Comparison of ENCODE assay signal across 18 mouse cellular contexts in the genomic region with DNA sequence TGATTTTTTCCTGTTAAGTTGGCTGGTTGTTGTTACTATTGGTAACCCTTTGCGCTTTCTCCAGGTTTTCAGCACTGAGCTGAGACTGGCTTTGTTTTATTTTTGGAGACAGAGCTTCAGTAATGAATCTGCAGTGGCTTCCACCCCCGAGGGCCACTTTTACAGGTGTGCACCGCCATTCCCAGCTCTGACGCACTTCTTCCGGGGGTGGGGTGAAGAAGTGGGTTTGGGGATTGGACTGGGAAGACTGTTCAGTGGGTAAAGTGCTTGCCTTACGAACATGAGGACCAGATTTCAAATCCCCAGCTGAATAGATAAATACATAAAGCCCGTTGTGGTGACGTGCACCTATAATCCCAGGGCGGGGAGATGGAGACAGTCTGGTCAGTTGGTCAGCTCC. TPM values are rescaled to one million over a fixed set of nuclear protein-coding genes. Genes with fewer than 3 reads are reported as not detected.
DNase-seq lines count a peak whose midpoint lies in the region; ATAC-seq and TF ChIP-seq lines count a peak whose summit lies in the region.
"Had no signal": no experiment of that assay in that cellular context is flagged by ENCODE, and none has a peak within 500 bp of the region (broad histone marks: within the 10 kb centered on the region; RNA-seq: fewer than 3 reads in every experiment).

No protein-coding gene starts in this region.

- H3K4me1 ChIP-seq in lung, embryonic 14.5 days (ENCODE audit: insufficient read depth): peaks cover 5% of the 10 kb centered on the region; the same call in 1 of the 2 replicates
- peaks cover 7% of the 10 kb centered on the region for H3K4me1 ChIP-seq in lung, adult 2 months (ENCODE audit: control insufficient read depth, insufficient read depth, low read length)
- H3K4me1 ChIP-seq in midbrain, embryonic 13.5 days (replicated peaks): peaks cover 10% of the 10 kb centered on the region
- no peaks in the 10 kb centered on the region for H3K4me1 ChIP-seq in midbrain, embryonic 14.5 days (ENCODE audit: control insufficient read depth, insufficient read depth, low read length)
- peaks cover 15% of the 10 kb centered on the region for H3K4me1 ChIP-seq in stomach, embryonic 15.5 days
- peaks cover 3% of the 10 kb centered on the region; the same call in 1 of the 2 replicates for H3K4me1 ChIP-seq in stomach, postnatal 0 days (replicated peaks; ENCODE audit: control insufficient read depth, insufficient read depth)

- no peak for DNase-seq in lung, embryonic 14.5 days
- no peak for DNase-seq in lung, adult 2 months
- DNase-seq in midbrain, embryonic 14.5 days: no peak
- DNase-seq in stomach, postnatal 0 days (ENCODE audit: low spot score): no peak
- DNase-seq in testis, postnatal 14 days (ENCODE audit: low spot score): no peak
- DNase-seq: adrenal gland, adult 2 months; adrenal gland, postnatal 25 days; cerebellum, adult 2 months; cerebellum, postnatal 10 days; gastrocnemius, postnatal 36 days; heart, adult 18-20 months; heart, postnatal 10 days had no signal

- no peak for TF ChIP-seq EP300 in stomach, postnatal 0 days (optimal IDR thresholded peaks at IDR 0.05)

- no peak for ATAC-seq in lung, embryonic 14.5 days (ENCODE audit: insufficient read depth)
- ATAC-seq in midbrain, embryonic 13.5 days: 0 out of 2 replicates have a peak, but pooled peaks have one; percentile 30
- no peak for ATAC-seq in midbrain, embryonic 14.5 days (ENCODE audit: low FRiP score, low TSS enrichment)
- ATAC-seq in stomach, embryonic 15.5 days (ENCODE audit: insufficient read depth, low FRiP score, low read depth): no peak
- ATAC-seq in stomach, postnatal 0 days (ENCODE audit: low FRiP score, low TSS enrichment): no peak
- ATAC-seq: forebrain, embryonic 14.5 days had no signal

- no peaks in the 10 kb centered on the region for H3K27me3 ChIP-seq in lung, embryonic 14.5 days (ENCODE audit: insufficient read depth, low read length)
- no peaks in the 10 kb centered on the region for H3K27me3 ChIP-seq in midbrain, embryonic 13.5 days
- no peaks in the 10 kb centered on the region for H3K27me3 ChIP-seq in midbrain, embryonic 14.5 days (ENCODE audit: control insufficient read depth, insufficient read depth, low read length)
- H3K27me3 ChIP-seq in stomach, embryonic 15.5 days (replicated peaks): no peaks in the 10 kb centered on the region
- H3K27me3 ChIP-seq in stomach, postnatal 0 days (ENCODE audit: control insufficient read depth, insufficient read depth, low read length): no peaks in the 10 kb centered on the region
- H3K27me3 ChIP-seq: hindbrain, embryonic 13.5 days had no signal

- H3K4me3 ChIP-seq in lung, embryonic 14.5 days (ENCODE audit: low read depth, low read length): no peak overlapping the region
- no peak overlapping the region for H3K4me3 ChIP-seq in lung, adult 2 months (replicated peaks; ENCODE audit: extremely low read depth, low read depth, low read length)
- H3K4me3 ChIP-seq in midbrain, embryonic 13.5 days (replicated peaks): no peak overlapping the region
- H3K4me3 ChIP-seq in midbrain, embryonic 14.5 days (replicated peaks; ENCODE audit: low read depth, low read length): no peak overlapping the region
- no peak overlapping the region for H3K4me3 ChIP-seq in stomach, embryonic 15.5 days (replicated peaks)
- H3K4me3 ChIP-seq in stomach, postnatal 0 days (ENCODE audit: low read depth, low read length): no peak overlapping the region
- H3K4me3 ChIP-seq: embryonic facial prominence, embryonic 10.5 days; heart, embryonic 10.5 days; hindbrain, embryonic 13.5 days had no signal

- no peaks in the 10 kb centered on the region for H3K36me3 ChIP-seq in lung, embryonic 14.5 days (ENCODE audit: insufficient read depth)
- no peaks in the 10 kb centered on the region for H3K36me3 ChIP-seq in midbrain, embryonic 13.5 days
- no peaks in the 10 kb centered on the region for H3K36me3 ChIP-seq in midbrain, embryonic 14.5 days (ENCODE audit: control insufficient read depth, insufficient read depth, low read length)
- no peaks in the 10 kb centered on the region for H3K36me3 ChIP-seq in stomach, embryonic 15.5 days
- H3K36me3 ChIP-seq in stomach, postnatal 0 days (ENCODE audit: control insufficient read depth, insufficient read depth, low read length): no peaks in the 10 kb centered on the region
- H3K36me3 ChIP-seq: embryonic facial prominence, embryonic 10.5 days; heart, embryonic 10.5 days; hindbrain, embryonic 13.5 days had no signal

- no peaks in the 10 kb centered on the region for H3K9me3 ChIP-seq in lung, embryonic 14.5 days (ENCODE audit: low read depth, low read length)
- H3K9me3 ChIP-seq in midbrain, embryonic 13.5 days: no peaks in the 10 kb centered on the region
- H3K9me3 ChIP-seq in midbrain, embryonic 14.5 days (ENCODE audit: control insufficient read depth, low read length): no peaks in the 10 kb centered on the region
- no peaks in the 10 kb centered on the region for H3K9me3 ChIP-seq in stomach, embryonic 15.5 days
- no peaks in the 10 kb centered on the region for H3K9me3 ChIP-seq in stomach, postnatal 0 days (ENCODE audit: control insufficient read depth, low read length)
- H3K9me3 ChIP-seq: embryonic facial prominence, embryonic 10.5 days; heart, embryonic 10.5 days; hindbrain, embryonic 13.5 days had no signal

- peak overlapping the region; percentile 27; the same call in 1 of the 2 replicates for H3K27ac ChIP-seq in lung, embryonic 14.5 days (ENCODE audit: low read depth)
- no peak overlapping the region for H3K27ac ChIP-seq in midbrain, embryonic 13.5 days
- H3K27ac ChIP-seq in midbrain, embryonic 14.5 days (replicated peaks; ENCODE audit: low read depth, low read length): no peak overlapping the region
- H3K27ac ChIP-seq in stomach, embryonic 15.5 days: peak overlapping the region; percentile 26; the same call in 1 of the 2 replicates
- H3K27ac ChIP-seq in stomach, postnatal 0 days (replicated peaks): no peak overlapping the region
- H3K27ac ChIP-seq: embryonic facial prominence, embryonic 10.5 days; heart, embryonic 10.5 days; hindbrain, embryonic 13.5 days had no signal

- H3K9ac ChIP-seq in lung, embryonic 14.5 days: no peak overlapping the region
- no peak overlapping the region for H3K9ac ChIP-seq in midbrain, embryonic 13.5 days (replicated peaks)
- H3K9ac ChIP-seq in midbrain, embryonic 14.5 days (replicated peaks; ENCODE audit: low read length): no peak overlapping the region
- no peak overlapping the region for H3K9ac ChIP-seq in stomach, embryonic 15.5 days
- no peak overlapping the region for H3K9ac ChIP-seq in stomach, postnatal 0 days (ENCODE audit: low read length)
- H3K9ac ChIP-seq: hindbrain, embryonic 13.5 days had no signal

- 66% methylated on average over 9 of the region's 9 CpGs for WGBS in lung, embryonic 14.5 days
- WGBS in lung, adult 2 months: 58% methylated on average over 9 of the region's 9 CpGs
- WGBS in midbrain, embryonic 13.5 days: 85% methylated on average over 9 of the region's 9 CpGs
- 78% methylated on average over 9 of the region's 9 CpGs for WGBS in midbrain, embryonic 14.5 days
- WGBS in stomach, embryonic 15.5 days: 65% methylated on average over 9 of the region's 9 CpGs
- 48% methylated on average over 9 of the region's 9 CpGs for WGBS in stomach, postnatal 0 days

- TF ChIP-seq CTCF in lung, embryonic 14.5 days (IDR thresholded peaks at IDR 0.05; ENCODE audit: low read depth): no peak
- TF ChIP-seq CTCF in lung, adult 2 months (IDR thresholded peaks at IDR 0.05; ENCODE audit: insufficient read depth, low read length): no peak
- no peak for TF ChIP-seq CTCF in stomach, postnatal 0 days (IDR thresholded peaks at IDR 0.05; ENCODE audit: low read depth)

- no peak for TF ChIP-seq POLR2A in lung, adult 2 months (IDR thresholded peaks at IDR 0.05; ENCODE audit: borderline replicate concordance, extremely low read depth, low read depth, low read length)

- no peak overlapping the region for H3K4me2 ChIP-seq in lung, embryonic 14.5 days
- H3K4me2 ChIP-seq in midbrain, embryonic 13.5 days (replicated peaks): no peak overlapping the region
- H3K4me2 ChIP-seq in midbrain, embryonic 14.5 days (ENCODE audit: low read length): no peak overlapping the region
- no peak overlapping the region; the same call in 1 of the 2 replicates for H3K4me2 ChIP-seq in stomach, embryonic 15.5 days
- H3K4me2 ChIP-seq in stomach, postnatal 0 days (replicated peaks; ENCODE audit: low read depth): no peak overlapping the region
- H3K4me2 ChIP-seq: hindbrain, embryonic 13.5 days had no signal

RNA-seq across cellular contexts. Expression of gene Aplp2, which starts 23.9 kb away (rescaled TPM):
- polyA plus RNA-seq in lung, embryonic 14.5 days (2014; fragmentation: Nextera tagmentation; extraction: Ambion mirVana): 390 and 394 TPM in 2 replicates
- 465 and 568 TPM in 2 replicates for polyA plus RNA-seq in lung, adult 2 months (2012; rRNA removed)
- polyA plus RNA-seq in midbrain, embryonic 13.5 days (2015; fragmentation: Nextera tagmentation; extraction: Ambion mirVana): 233 and 270 TPM in 2 replicates
- 239 and 313 TPM in 2 replicates for polyA plus RNA-seq in midbrain, embryonic 14.5 days (2014; fragmentation: Nextera tagmentation; extraction: Ambion mirVana)
- 279 and 284 TPM in 2 replicates for polyA plus RNA-seq in stomach, embryonic 15.5 days (2015; fragmentation: Nextera tagmentation; extraction: Ambion mirVana)
- polyA plus RNA-seq in stomach, postnatal 0 days (2015; fragmentation: Nextera tagmentation; extraction: Ambion mirVana): 187 and 200 TPM in 2 replicates

RNA-seq across cellular contexts. Expression of gene Prdm10, which starts 44.8 kb away (rescaled TPM):
- polyA plus RNA-seq in lung, embryonic 14.5 days (2014; fragmentation: Nextera tagmentation; extraction: Ambion mirVana): 5.7 and 6.7 TPM in 2 replicates
- 6.3 and 7.3 TPM in 2 replicates for polyA plus RNA-seq in lung, adult 2 months (2012; rRNA removed)
- polyA plus RNA-seq in midbrain, embryonic 13.5 days (2015; fragmentation: Nextera tagmentation; extraction: Ambion mirVana): 9.1 and 9.5 TPM in 2 replicates
- 9.1 and 9.7 TPM in 2 replicates for polyA plus RNA-seq in midbrain, embryonic 14.5 days (2014; fragmentation: Nextera tagmentation; extraction: Ambion mirVana)
- polyA plus RNA-seq in stomach, embryonic 15.5 days (2015; fragmentation: Nextera tagmentation; extraction: Ambion mirVana): 4.2 and 5.1 TPM in 2 replicates
- polyA plus RNA-seq in stomach, postnatal 0 days (2015; fragmentation: Nextera tagmentation; extraction: Ambion mirVana): 1.1 and 1.2 TPM in 2 replicates

Comparison
In these comparisons a context has a peak if more than half of its experiments do, and no peak if none do; other contexts are left out.
1. H3K27ac ChIP-seq: peak in lung, embryonic 14.5 days (single experiment) and stomach, embryonic 15.5 days (single experiment); none in midbrain, embryonic 13.5 days (single experiment), midbrain, embryonic 14.5 days (single experiment) and stomach, postnatal 0 days (single experiment).